Mouse (Mus musculus) stomach, postnatal 0 days (tissue): Measurements from ENCODE around the gene Efl1.

Source experiments
- CTCF ChIP-seq: IDR thresholded peaks from 2 replicates; pipeline ENCODE4 v1.5.1; 2016; ENCODE audit warnings: antibody characterized with exemption, low read depth, mild to moderate bottlenecking, moderate library complexity
- EP300 ChIP-seq: optimal IDR thresholded peaks from 2 replicates; pipeline ENCODE3; 2016; ENCODE audit warnings: antibody characterized with exemption

DNA sequence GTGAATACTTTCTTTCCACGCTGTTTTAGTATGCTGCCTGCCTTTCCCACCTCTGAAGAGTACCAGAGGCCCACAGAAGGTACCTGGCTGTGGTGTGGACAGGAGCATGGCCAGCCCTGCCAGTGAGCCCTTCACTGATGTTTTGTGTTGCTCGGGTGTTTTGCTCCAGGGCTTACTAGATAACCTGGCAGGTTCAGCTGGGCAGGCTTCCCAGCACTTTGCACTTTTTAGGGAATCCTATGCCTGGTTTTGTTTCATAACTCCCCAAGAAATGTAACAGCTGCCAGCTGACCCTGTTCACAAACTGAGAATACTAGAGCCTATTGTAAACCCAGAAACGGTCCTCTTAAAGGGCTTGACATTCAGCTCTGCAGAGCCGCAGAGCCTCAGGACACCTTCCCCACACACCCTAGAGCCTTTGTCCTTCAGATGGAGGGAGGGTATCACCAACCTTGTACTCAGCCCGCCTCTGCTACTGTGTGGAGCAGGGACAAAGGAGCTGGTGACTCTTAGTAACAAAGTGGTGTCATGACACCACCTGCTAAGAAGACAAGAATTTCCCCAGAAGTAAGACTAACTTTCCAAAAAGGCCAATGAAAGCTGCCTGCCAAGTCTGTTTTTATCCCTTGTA lies 76.7 kb downstream of the Efl1 start:
- TF ChIP-seq CTCF: no peak
- no peak for TF ChIP-seq EP300
